Mouse (Mus musculus) lung, adult 2 months (tissue): ENCODE results near the gene Otud3. TPM values are rescaled to one million over a fixed set of nuclear protein-coding genes. Genes with fewer than 3 reads are reported as not detected.

Experiments used
- DNase-seq: peaks from one replicate; pipeline ENCODE4 v3.0.0; 2022
- H3K4me1 ChIP-seq: fragments of 200-500 bp; 2 replicates; pipeline ENCODE4 v1.6.1; 2011; ENCODE audit warnings: low read length; ENCODE audit not compliant: control insufficient read depth, insufficient read depth
- H3K4me3 ChIP-seq: fragments of 200-500 bp; replicated peaks from 2 replicates; pipeline ENCODE3; 2011; ENCODE audit warnings: low read depth, mild to moderate bottlenecking, control low read depth, low read length; ENCODE audit errors: extremely low read depth
- CTCF ChIP-seq: fragments of 200-500 bp; IDR thresholded peaks from 2 replicates; pipeline ENCODE4 v1.5.1; 2011; ENCODE audit warnings: mild to moderate bottlenecking, low read length, control low read depth; ENCODE audit not compliant: insufficient read depth
- POLR2A ChIP-seq: fragments of 200-500 bp; IDR thresholded peaks from 2 replicates; pipeline ENCODE4 v1.6.1; 2011; ENCODE audit warnings: low read depth, mild to moderate bottlenecking, control low read depth, low read length, borderline replicate concordance; ENCODE audit errors: extremely low read depth
- WGBS: fragments of 180-500 bp; shearing (Covaris S2); methylation state at CpG from one replicate; pipeline ENCODE4 v1.1.7; 2018; 5-methylcytosine and 5-hydroxymethylcytosine counted together
- polyA plus RNA-seq: library from polyadenylated mRNA; depleted of rRNA; stranded (reverse); fragments of >200 nt; gene quantifications from 2 replicates; pipeline ENCODE4 v1.2.3, GENCODE M21; 2012; rRNA removed

The Otud3 gene
- polyA plus RNA-seq = 8.4 and 9.1 TPM in 2 replicates

- Histone ChIP-seq H3K4me1 (peaks cover 5% of the 10 kb centered on the region), H3K4me3 (peak within 1 kb of the TSS; percentile 83)
- DNase-seq = peak; percentile 96
- WGBS = 1% methylated on average over 39 of the region's 39 CpGs
- TF ChIP-seq POLR2A (0 out of 2 replicates have a peak, but pooled peaks have one; percentile 49), CTCF (peak; percentile 82)
Measured at GRCm38 (mm10) chr4:138913797-138914196, at the start of gene Otud3. Gene Otud3, minus strand, starts transcription at chr4:138913945.

- Histone ChIP-seq H3K4me1 (no peaks in the 10 kb centered on the region), H3K4me3 (no peak overlapping the region)
- no peak for TF ChIP-seq CTCF
- DNase-seq = no peak
- WGBS = 65% methylated on average over 5 of the region's 5 CpGs
Measured at GRCm38 (mm10) chr4:138962719-138963118, 49.0 kb upstream of the Otud3 start.

GRCm38 (mm10) chr4:138959926-138960325 lies 46.2 kb upstream of the Otud3 start:
- WGBS = 71% methylated on average over 7 of the region's 7 CpGs
- TF ChIP-seq POLR2A = no peak
- no peak for TF ChIP-seq CTCF
- Histone ChIP-seq H3K4me3 (no peak overlapping the region), H3K4me1 (no peaks in the 10 kb centered on the region)
- DNase-seq = no peak

- no peak for DNase-seq
- H3K4me1 ChIP-seq = no peaks in the 10 kb centered on the region
- H3K4me3 ChIP-seq = no peak overlapping the region
- 79% methylated on average over 15 of the region's 15 CpGs for WGBS
- TF ChIP-seq POLR2A (no peak), CTCF (no peak)
Measured at GRCm38 (mm10) chr4:138959120-138959519, 45.4 kb upstream of the Otud3 start.

- Histone ChIP-seq H3K4me3 (no peak overlapping the region), H3K4me1 (no peaks in the 10 kb centered on the region)
- DNase-seq = no peak
- TF ChIP-seq POLR2A (no peak), CTCF (no peak)
- WGBS = 81% methylated on average over 9 of the region's 9 CpGs
Measured at GRCm38 (mm10) chr4:138958612-138959011, 44.9 kb upstream of the Otud3 start.

GRCm38 (mm10) chr4:138948257-138948656 lies 34.5 kb upstream of the Otud3 start:
- DNase-seq = no peak
- TF ChIP-seq CTCF (no peak), POLR2A (no peak)
- Histone ChIP-seq H3K4me3 (no peak overlapping the region), H3K4me1 (0 out of 2 replicates have a peak, but pooled peaks cover under 1% of the 10 kb centered on the region)
- 79% methylated on average over 2 of the region's 2 CpGs for WGBS

- peak overlapping the region; percentile 31 for H3K4me3 ChIP-seq
- peak; percentile 83 for DNase-seq
- H3K4me1 ChIP-seq = peaks cover 7% of the 10 kb centered on the region
- TF ChIP-seq CTCF (peak; percentile 69), POLR2A (peak; percentile 67; the same call in 1 of the 2 replicates)
- 18% methylated on average over 15 of the region's 15 CpGs for WGBS
Measured at GRCm38 (mm10) chr4:138943730-138944129, 30.0 kb upstream of the Otud3 start.

- Histone ChIP-seq H3K4me3 (no peak overlapping the region), H3K4me1 (peaks cover 13% of the 10 kb centered on the region)
- TF ChIP-seq POLR2A (no peak), CTCF (no peak)
- 39% methylated on average over 6 of the region's 6 CpGs for WGBS
- DNase-seq = peak; percentile 14
Measured at GRCm38 (mm10) chr4:138941966-138942365, 28.2 kb upstream of the Otud3 start.

GRCm38 (mm10) chr4:138941401-138941800 lies 27.7 kb upstream of the Otud3 start:
- TF ChIP-seq POLR2A = no peak
- TF ChIP-seq CTCF = no peak
- peak; percentile 31 for DNase-seq
- WGBS = 41% methylated on average over 7 of the region's 7 CpGs
- no peak overlapping the region for H3K4me3 ChIP-seq
- H3K4me1 ChIP-seq = peaks cover 13% of the 10 kb centered on the region

- Histone ChIP-seq H3K4me1 (peaks cover 13% of the 10 kb centered on the region), H3K4me3 (no peak overlapping the region)
- 34% methylated on average over 4 of the region's 4 CpGs for WGBS
- TF ChIP-seq CTCF = peak; percentile 34; the same call in 1 of the 2 replicates
- no peak for TF ChIP-seq POLR2A
- DNase-seq = peak; percentile 75
Measured at GRCm38 (mm10) chr4:138939481-138939880, 25.7 kb upstream of the Otud3 start.

- no peak overlapping the region for H3K4me3 ChIP-seq
- WGBS = 37% methylated on average over 10 of the region's 10 CpGs
- no peak for TF ChIP-seq CTCF
- no peak for TF ChIP-seq POLR2A
- H3K4me1 ChIP-seq = peaks cover 13% of the 10 kb centered on the region
- DNase-seq = no peak
Measured at GRCm38 (mm10) chr4:138938495-138939269, 24.9 kb upstream of the Otud3 start.
